Mouse (Mus musculus): ENCODE measurements around the gene Vdac1. TPM values are rescaled to one million over a fixed set of nuclear protein-coding genes. Genes with fewer than 3 reads are reported as not detected.

The Vdac1 gene
- polyA plus RNA-seq, 1 experiment from 2014 or later: 224 TPM

DNA sequence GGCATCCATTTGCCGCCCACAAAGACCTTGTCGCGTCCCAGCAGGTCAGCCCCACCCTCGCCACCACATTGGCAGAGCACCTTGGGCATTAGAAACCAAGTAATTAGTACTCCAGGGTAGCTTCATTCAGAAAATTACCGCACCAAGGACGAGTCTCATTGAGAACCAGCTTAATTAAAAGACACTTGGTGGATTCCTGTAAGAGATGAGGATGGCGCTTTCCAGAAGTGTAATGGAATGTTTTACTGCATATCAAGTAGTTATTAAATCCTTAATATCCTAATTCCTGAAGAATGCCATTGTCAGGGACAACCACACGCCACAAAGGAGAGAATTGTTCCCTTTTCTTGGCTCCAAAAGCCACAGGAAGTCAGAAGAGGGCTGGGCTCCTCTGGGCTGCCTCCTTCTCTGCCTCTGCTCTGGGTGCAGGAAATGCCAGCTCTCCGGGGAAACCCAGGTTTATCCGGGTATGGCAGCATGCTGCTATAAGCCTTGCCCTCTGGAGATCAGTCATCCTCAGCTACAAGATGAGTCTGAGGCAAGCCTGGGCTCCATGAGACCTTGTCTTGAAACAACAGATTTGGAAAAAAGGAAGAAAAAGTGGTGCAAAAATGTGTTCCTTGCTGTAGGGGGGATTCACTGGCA, 22.9 kb upstream of the Vdac1 start:
- Histone ChIP-seq H3K4me1 (peaks cover 31% of the 10 kb centered on the region), H3K27ac (no peak overlapping the region), H3K27me3 (ENCODE audit: poor library complexity, severe bottlenecking) (no peaks in the 10 kb centered on the region), H3K9me3 (no peaks in the 10 kb centered on the region), H3K4me3 (no peak overlapping the region), H3K36me3 (replicated peaks) (no peaks in the 10 kb centered on the region)
- WGBS: 72% methylated on average over 10 of the region's 10 CpGs
- no peak for DNase-seq (ENCODE audit: extremely low spot score, low spot score)

DNA sequence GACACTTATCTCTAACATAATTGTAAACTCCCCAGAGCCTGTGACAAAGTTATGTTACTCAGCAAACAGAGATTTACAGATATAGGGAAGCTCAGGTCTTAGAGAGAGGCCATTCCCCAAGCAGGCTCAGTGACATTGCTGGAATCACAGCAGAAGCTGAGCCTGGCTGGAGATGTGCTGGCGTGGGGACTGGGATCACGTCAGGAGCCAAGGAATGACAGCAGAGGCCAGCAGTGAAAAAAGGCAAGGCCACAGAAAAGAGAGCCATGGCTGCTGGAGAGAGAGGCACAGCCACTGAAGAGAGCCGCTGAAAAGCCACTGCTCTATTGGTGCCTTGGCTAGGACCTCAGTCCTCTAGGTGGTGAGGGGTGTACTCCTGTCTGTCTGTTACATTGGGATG, 22.3 kb upstream of the Vdac1 start:
- H3K27me3 ChIP-seq (ENCODE audit: poor library complexity, severe bottlenecking): no peaks in the 10 kb centered on the region
- H3K9me3 ChIP-seq: no peaks in the 10 kb centered on the region
- DNase-seq (ENCODE audit: extremely low spot score, low spot score): no peak
- H3K36me3 ChIP-seq (replicated peaks): no peaks in the 10 kb centered on the region
- H3K4me1 ChIP-seq: peaks cover 25% of the 10 kb centered on the region
- 76% methylated on average over 3 of the region's 3 CpGs for WGBS
- no peak overlapping the region for H3K27ac ChIP-seq
- no peak overlapping the region for H3K4me3 ChIP-seq

DNA sequence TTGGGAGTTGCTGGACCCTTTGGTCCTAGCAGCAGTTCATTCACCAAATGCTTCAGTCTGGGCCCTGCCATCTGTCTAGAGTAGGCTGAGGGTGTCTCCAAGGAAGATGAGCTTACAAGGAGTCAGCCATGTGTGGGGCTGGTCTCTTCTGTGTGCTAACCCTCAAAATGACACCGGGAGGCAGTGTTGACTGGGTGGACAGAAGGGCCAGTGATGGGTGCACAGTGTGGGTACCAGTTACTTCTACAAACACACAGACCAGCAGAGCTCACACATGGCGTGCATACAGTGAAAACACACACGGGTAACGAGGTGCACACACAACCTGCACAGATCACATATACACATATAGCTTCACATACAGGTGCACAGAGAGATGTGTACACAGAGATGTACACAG, 21.6 kb upstream of the Vdac1 start:
- Histone ChIP-seq H3K4me3 (no peak overlapping the region), H3K36me3 (replicated peaks) (no peaks in the 10 kb centered on the region), H3K9me3 (no peaks in the 10 kb centered on the region), H3K27ac (no peak overlapping the region), H3K27me3 (ENCODE audit: poor library complexity, severe bottlenecking) (no peaks in the 10 kb centered on the region), H3K4me1 (peaks cover 20% of the 10 kb centered on the region)
- WGBS: 93% methylated on average over 4 of the region's 4 CpGs
- no peak for DNase-seq (ENCODE audit: extremely low spot score, low spot score)

DNA sequence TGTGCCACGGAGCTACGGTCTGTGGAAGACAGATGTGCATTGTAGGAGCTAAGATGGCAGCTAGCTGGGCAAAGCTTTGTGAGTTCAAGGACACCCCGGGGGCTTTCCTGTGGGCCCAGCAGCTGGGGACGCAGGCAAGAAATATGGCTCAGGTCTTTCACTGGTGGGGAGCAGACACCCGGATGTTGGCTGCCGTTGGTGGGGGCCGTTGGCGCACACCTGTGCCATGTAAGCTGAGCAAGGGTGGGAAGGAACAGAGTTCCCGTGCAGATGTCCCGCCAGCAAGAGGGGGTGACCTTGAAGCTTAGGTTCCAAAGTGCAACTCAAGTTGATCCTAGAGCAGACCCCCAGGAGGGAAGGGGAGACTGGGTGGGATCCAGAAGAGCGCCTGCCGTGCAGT, 21.1 kb upstream of the Vdac1 start:
- DNase-seq (ENCODE audit: extremely low spot score, low spot score): no peak
- no peaks in the 10 kb centered on the region for H3K27me3 ChIP-seq (ENCODE audit: poor library complexity, severe bottlenecking)
- H3K9me3 ChIP-seq: no peaks in the 10 kb centered on the region
- H3K36me3 ChIP-seq (replicated peaks): no peaks in the 10 kb centered on the region
- H3K27ac ChIP-seq: no peak overlapping the region
- peaks cover 20% of the 10 kb centered on the region for H3K4me1 ChIP-seq
- WGBS: 94% methylated on average over 12 of the region's 12 CpGs
- H3K4me3 ChIP-seq: no peak overlapping the region

DNA sequence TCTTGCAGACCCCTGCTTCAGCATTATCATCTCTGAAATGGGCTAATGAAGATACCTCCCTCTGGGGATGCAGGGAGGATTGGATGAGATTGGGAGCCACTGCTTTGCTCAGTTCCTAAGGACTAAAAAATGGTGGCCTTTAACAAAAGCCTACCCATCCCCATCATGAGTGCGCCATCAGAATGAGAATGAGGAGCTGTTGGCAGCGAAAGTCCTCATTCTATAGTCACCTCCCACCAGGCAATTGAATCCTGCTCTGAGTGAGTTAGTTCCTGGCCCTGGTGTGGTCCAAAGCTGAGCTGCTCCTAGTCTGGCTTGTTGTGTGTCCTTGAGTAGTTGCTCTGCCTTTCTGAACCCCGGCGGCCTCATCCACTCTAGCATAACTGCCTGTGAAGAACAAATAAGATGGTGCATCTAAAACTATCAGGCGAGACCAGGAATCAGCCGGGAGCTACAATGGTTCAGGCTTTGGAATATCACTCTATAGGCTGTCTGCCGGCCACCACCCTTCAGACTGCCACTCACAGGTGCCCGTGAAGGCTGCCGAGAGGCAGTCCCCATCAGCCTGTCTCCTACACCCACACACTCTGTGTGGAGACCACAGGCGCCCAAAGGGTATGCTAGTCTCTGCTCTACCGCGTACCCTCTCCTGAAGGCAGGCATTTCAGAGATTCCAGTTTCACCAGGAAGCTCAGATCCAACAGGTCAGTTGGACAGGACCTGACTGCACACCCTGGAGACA, 20.4 kb upstream of the Vdac1 start:
- Histone ChIP-seq H3K36me3 (replicated peaks) (no peaks in the 10 kb centered on the region), H3K27ac (peak overlapping the region; percentile 53; the same call in 1 of the 2 replicates), H3K4me3 (no peak overlapping the region), H3K27me3 (ENCODE audit: poor library complexity, severe bottlenecking) (no peaks in the 10 kb centered on the region), H3K4me1 (peaks cover 20% of the 10 kb centered on the region), H3K9me3 (no peaks in the 10 kb centered on the region)
- DNase-seq (ENCODE audit: extremely low spot score, low spot score): no peak
- 91% methylated on average over 12 of the region's 12 CpGs for WGBS

DNA sequence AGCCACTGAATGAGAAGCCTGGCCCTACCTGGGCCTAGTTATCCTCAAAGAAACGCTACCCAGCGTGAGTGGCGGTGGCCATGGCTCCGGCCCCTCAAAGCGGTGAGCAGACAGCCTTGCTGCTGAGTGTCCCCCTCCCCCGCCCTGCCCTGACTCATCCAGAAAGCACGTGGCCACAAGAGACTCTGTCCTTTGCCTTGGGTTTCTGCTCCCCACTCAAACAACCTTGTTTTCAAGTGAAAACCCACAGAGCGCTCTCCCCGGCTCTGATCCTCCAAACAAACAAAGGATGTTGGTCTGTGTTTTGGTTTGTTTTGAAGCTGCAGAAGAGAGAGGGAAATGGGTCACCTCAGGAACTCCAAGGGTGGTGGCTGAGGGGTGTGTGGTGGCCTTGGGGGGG, 19.7 kb upstream of the Vdac1 start:
- peak overlapping the region; percentile 53; the same call in 1 of the 2 replicates for H3K27ac ChIP-seq
- WGBS: 66% methylated on average over 9 of the region's 9 CpGs

DNA sequence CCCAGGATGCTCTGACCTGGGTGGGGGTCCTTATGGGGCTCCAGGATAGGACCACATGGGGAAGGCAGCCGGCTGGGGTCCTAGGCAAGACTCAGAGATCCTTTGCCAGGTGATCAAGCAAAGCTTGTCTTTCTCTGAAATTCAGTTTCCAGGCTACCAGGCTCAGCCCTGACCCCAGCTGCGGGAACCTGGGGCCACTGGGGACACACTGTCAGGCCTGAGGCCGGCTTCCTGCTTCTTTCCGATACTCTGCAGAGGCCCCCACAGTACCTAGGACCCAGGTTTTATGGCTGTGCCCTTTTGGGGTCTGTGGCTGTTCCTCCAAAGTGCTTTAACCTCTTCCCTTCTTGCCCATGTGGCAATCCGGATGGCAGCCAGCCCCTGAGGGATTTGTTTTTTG, 19.2 kb upstream of the Vdac1 start:
- no peak for DNase-seq (ENCODE audit: extremely low spot score, low spot score)
- 70% methylated on average over 5 of the region's 5 CpGs for WGBS

More for the DNA sequence above, 19.7 kb upstream of the Vdac1 start:
- no peaks in the 10 kb centered on the region for H3K27me3 ChIP-seq (ENCODE audit: poor library complexity, severe bottlenecking)
- H3K4me1 ChIP-seq: peaks cover 27% of the 10 kb centered on the region
- DNase-seq (ENCODE audit: extremely low spot score, low spot score): no peak
- H3K36me3 ChIP-seq (replicated peaks): no peaks in the 10 kb centered on the region
- no peaks in the 10 kb centered on the region for H3K9me3 ChIP-seq
- no peak overlapping the region for H3K4me3 ChIP-seq

DNA sequence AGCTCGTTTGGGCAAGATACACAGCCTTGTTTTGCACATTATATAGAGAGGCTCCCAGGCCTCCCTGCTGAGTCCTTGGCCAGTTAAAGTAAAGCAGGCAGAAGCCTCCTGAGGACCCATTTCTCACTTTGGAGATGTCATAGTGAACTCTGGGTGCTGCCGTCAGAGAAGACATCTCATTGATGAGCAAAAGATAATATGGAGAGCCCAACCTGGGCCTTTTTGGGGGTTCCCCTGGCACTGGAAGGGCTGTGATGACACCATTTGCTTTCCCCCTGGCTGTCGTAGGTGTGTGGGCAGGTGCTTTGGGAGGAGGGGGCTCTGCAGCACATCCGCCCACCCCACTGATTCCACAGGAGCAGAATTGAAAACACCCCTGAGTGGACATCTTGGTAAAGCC, 18.4 kb upstream of the Vdac1 start:
- DNase-seq (ENCODE audit: extremely low spot score, low spot score): no peak

More for the DNA sequence above, 19.2 kb upstream of the Vdac1 start:
- Histone ChIP-seq H3K9me3 (no peaks in the 10 kb centered on the region), H3K4me3 (no peak overlapping the region), H3K27ac (peak overlapping the region; percentile 53; the same call in 1 of the 2 replicates), H3K36me3 (replicated peaks) (no peaks in the 10 kb centered on the region), H3K4me1 (peaks cover 32% of the 10 kb centered on the region), H3K27me3 (ENCODE audit: poor library complexity, severe bottlenecking) (no peaks in the 10 kb centered on the region)

DNA sequence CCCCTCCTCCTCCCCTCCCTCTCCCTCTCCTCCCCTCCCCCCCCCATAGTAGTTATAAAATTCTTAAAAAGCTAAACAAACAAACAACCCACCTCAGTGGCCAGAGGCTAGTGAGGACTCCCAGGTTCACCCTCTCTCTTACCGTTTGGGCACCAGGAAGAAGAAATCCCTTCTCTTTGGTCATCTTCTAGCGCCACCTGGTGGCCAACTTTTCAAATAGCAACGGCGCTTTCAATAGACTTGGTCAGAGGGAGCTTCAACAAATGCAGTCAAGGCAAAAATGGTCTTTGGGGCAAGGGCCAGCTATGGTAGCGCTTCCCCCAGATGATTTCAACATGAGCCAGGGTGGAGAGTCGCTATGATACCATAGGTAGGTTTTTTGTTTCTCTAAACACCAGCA, 17.5 kb upstream of the Vdac1 start:
- peak; percentile 80 for DNase-seq (ENCODE audit: extremely low spot score, low spot score)
- Histone ChIP-seq H3K4me3 (no peak overlapping the region), H3K36me3 (replicated peaks) (no peaks in the 10 kb centered on the region), H3K27ac (no peak overlapping the region), H3K27me3 (ENCODE audit: poor library complexity, severe bottlenecking) (no peaks in the 10 kb centered on the region), H3K9me3 (no peaks in the 10 kb centered on the region), H3K4me1 (peaks cover 30% of the 10 kb centered on the region)
- 4% methylated on average over 6 of the region's 6 CpGs for WGBS

More for the DNA sequence above, 18.4 kb upstream of the Vdac1 start:
- no peaks in the 10 kb centered on the region for H3K36me3 ChIP-seq (replicated peaks)
- WGBS: 87% methylated on average over 4 of the region's 4 CpGs
- H3K4me3 ChIP-seq: no peak overlapping the region
- H3K4me1 ChIP-seq: peaks cover 37% of the 10 kb centered on the region
- H3K27ac ChIP-seq: no peak overlapping the region
- no peaks in the 10 kb centered on the region for H3K27me3 ChIP-seq (ENCODE audit: poor library complexity, severe bottlenecking)
- H3K9me3 ChIP-seq: no peaks in the 10 kb centered on the region

DNA sequence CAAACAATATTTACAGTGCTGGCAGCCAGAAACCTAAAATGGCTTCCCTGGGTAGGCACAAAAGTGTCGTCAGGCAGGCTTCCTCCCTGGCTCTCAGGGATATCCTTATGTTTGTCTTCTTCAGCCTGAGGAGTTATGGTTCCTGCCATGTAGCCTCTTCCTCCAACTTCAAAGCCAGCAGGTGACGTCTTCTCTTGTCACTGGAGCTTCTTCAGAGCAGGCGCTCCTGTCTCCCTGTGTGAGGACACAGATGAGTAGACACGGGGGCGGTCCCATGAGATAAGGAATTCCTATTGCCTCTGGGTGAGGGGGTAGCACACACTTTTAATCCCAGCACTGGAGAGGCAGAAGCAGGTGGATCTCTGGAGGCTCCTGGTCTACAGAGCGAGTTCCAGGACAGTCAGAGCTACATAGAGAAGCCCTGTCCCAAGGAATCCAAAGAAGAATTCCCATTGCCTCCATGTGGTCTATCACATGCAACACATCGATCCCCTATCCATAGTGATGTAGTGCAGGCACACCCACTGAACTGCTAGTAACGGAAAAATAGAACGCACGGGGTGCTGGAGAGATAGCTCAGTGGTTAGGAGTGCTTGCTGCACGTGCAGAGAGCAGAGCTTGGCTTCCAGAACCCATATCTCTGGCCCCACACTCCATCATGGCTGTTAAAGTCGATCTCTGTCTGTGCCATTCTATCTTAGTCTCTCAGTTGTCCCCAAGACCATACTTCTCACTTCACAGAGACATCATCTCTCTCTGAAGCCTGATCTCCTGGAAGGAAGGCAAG, 15.5 kb upstream of the Vdac1 start:
- no peaks in the 10 kb centered on the region for H3K9me3 ChIP-seq
- H3K36me3 ChIP-seq (replicated peaks): no peaks in the 10 kb centered on the region
- peaks cover 30% of the 10 kb centered on the region for H3K4me1 ChIP-seq
- H3K27me3 ChIP-seq (ENCODE audit: poor library complexity, severe bottlenecking): no peaks in the 10 kb centered on the region
- no peak overlapping the region for H3K4me3 ChIP-seq
- no peak for DNase-seq (ENCODE audit: extremely low spot score, low spot score)
- no peak overlapping the region for H3K27ac ChIP-seq
- 84% methylated on average over 12 of the region's 12 CpGs for WGBS

DNA sequence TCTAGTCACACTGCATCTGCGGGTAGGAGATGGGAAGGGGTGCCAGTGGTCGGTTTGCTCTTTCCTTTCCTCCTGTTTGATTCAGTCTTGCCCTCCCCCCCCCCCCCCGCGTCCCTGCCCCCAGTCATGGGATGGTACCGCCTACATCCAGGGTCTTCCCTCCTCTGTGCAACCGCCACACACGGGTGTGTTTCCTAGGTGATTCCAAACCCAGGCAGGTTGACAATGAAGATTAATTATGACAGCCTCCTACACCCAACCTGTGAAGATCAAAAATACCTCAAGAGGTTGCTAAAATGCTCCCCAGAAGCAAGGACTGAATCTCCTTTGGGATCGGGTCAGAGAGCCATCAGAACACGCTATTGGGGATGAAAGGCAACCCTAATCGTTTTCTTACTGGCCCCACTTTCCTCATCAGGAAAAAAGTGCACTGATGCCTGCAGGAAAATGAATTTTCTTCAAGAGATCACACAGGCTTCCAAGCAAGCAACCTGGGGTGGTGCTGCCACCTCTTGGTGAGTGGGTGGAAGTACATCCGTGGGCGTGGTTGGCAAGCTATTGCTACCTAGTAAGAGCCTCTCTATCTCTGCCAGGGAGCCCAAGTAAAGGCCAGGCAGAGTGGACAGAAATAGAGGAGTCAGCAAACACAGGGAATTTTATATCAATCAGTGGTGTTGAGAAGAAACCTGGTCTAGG, 14.6 kb upstream of the Vdac1 start:
- no peaks in the 10 kb centered on the region for H3K36me3 ChIP-seq (replicated peaks)
- WGBS: 15% methylated on average over 10 of the region's 12 CpGs
- peak overlapping the region; percentile 46 for H3K4me3 ChIP-seq
- no peaks in the 10 kb centered on the region for H3K9me3 ChIP-seq
- peaks cover 30% of the 10 kb centered on the region for H3K4me1 ChIP-seq
- H3K27me3 ChIP-seq (ENCODE audit: poor library complexity, severe bottlenecking): no peaks in the 10 kb centered on the region
- DNase-seq (ENCODE audit: extremely low spot score, low spot score): peak; percentile 86
- H3K27ac ChIP-seq: peak overlapping the region; percentile 77

DNA sequence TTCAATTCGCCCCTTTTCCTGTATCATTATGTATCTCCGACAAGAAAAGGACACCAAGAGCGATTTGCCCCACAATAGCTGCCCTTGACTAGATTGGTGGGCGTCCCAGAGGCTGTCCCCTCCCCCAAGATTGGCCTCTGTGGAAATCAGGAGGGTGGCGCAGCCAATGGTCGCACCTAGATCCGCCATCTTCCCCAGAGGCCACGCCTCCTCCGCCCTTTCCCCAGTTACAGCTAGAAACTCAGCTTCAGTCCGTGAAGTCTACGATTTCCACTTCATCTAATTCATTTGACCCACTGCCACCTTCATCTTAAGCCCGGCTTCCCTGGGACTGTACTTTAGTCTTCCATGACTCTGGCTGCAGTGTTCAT, 14.0 kb upstream of the Vdac1 start:
- Histone ChIP-seq H3K4me1 (peaks cover 30% of the 10 kb centered on the region), H3K36me3 (replicated peaks) (no peaks in the 10 kb centered on the region), H3K9me3 (no peaks in the 10 kb centered on the region), H3K27me3 (ENCODE audit: poor library complexity, severe bottlenecking) (no peaks in the 10 kb centered on the region), H3K27ac (peak overlapping the region; percentile 77), H3K4me3 (peak overlapping the region; percentile 46)
- WGBS: 4% methylated on average over 12 of the region's 12 CpGs
- DNase-seq (ENCODE audit: extremely low spot score, low spot score): peak; percentile 65

All from forebrain, embryonic 10.5 days (tissue).